Mouse (Mus musculus): ENCODE data around the gene Aqp1. TPM values are rescaled to one million over a fixed set of nuclear protein-coding genes. Genes with fewer than 3 reads are reported as not detected.

Aqp1 gene
- polyA plus RNA-seq, 1 experiment from 2014 or later = 0.38 TPM

DNA sequence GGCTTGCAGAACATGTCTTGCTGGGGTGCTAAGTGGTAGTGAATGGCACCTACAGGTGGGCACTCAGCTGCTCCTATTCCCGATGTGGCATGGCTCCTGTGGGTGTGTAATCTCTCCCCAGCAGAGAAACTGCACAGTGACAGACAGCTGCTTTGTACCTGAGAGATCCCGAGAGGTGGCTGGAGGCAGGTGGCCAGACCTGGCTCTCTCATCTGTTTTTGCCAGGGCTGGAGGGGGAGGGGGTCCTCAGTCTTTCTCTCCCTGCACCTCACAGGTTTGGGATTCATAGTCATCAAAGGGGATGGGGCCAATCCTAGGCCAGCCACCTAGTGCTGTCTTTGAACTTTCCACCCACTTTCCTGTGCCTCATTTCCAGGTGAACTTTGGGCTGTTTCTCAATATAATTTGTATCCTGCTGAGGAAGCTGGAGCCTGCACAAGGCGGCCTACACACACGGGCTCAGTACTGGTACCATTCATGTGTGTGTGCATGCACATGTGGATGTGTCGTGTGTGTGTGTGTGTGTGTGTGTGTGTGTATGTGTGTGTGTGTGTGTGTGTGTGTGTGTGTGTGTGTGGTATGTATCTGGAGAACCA is 48.2 kb downstream of the Aqp1 start:
- 82% methylated on average over 5 of the region's 5 CpGs for WGBS
- H3K27ac ChIP-seq (ENCODE audit: low read depth, low read length) = no peak overlapping the region
- no peak overlapping the region for H3K4me3 ChIP-seq (ENCODE audit: low read depth, low read length)
- H3K9me3 ChIP-seq (ENCODE audit: control insufficient read depth, low read length) = no peaks in the 10 kb centered on the region
- H3K4me2 ChIP-seq = no peak overlapping the region
- DNase-seq (ENCODE audit: low spot score, missing footprints) = no peak
- H3K4me1 ChIP-seq (ENCODE audit: control insufficient read depth, insufficient read depth, low read length) = peaks cover 4% of the 10 kb centered on the region
- no peaks in the 10 kb centered on the region for H3K36me3 ChIP-seq (ENCODE audit: control insufficient read depth, insufficient read depth, low read length)
- no peak overlapping the region for H3K9ac ChIP-seq (ENCODE audit: low read length)
- ATAC-seq (ENCODE audit: low FRiP score) = no peak
- no peaks in the 10 kb centered on the region for H3K27me3 ChIP-seq (ENCODE audit: control insufficient read depth, insufficient read depth, low read length)

DNA sequence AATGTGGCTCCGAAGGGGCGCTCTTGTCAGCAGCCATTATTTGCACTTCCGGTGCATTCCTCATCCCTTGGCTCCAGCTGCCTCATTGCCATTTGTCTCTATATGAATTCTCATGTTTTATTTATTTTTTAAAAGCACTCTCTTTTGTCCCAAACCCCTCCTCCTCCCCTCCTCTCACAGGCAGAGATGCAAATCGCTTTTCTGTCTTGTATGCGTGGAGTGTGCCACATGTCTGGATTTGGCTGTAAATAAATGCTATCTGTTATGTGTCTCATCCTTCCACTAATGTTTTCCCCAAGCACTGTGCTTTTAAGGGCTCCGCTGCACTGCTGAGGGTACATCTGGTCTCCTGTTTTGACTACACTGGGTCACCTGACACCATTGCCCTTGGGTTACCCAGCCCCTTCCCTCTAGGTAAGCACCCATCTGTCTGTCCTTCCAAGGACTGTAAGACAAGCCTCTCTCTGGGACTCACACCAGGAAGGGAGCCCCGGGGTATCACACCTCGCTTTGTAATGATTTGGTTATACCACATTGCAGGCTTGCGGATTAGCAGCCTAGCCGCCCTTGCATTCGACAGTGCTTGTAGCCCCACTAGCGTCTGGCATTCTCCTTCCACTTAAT is 52.4 kb downstream of the Aqp1 start:
- H3K9ac ChIP-seq (ENCODE audit: low read length) = no peak overlapping the region
- no peak overlapping the region for H3K4me3 ChIP-seq (ENCODE audit: low read depth, low read length)
- H3K27ac ChIP-seq (ENCODE audit: low read depth, low read length) = peak overlapping the region; percentile 38; the same call in 1 of the 2 replicates
- DNase-seq (ENCODE audit: low spot score, missing footprints) (peak; percentile 88), ATAC-seq (ENCODE audit: low FRiP score) (peak; percentile 30; the same call in 1 of the 2 replicates)
- peaks cover 4% of the 10 kb centered on the region for H3K4me1 ChIP-seq (ENCODE audit: control insufficient read depth, insufficient read depth, low read length)
- 46% methylated on average over 12 of the region's 12 CpGs for WGBS
- H3K36me3 ChIP-seq (ENCODE audit: control insufficient read depth, insufficient read depth, low read length) = no peaks in the 10 kb centered on the region
- no peak overlapping the region for H3K4me2 ChIP-seq
- H3K9me3 ChIP-seq (ENCODE audit: control insufficient read depth, low read length) = no peaks in the 10 kb centered on the region
- H3K27me3 ChIP-seq (ENCODE audit: control insufficient read depth, insufficient read depth, low read length) = no peaks in the 10 kb centered on the region

DNA sequence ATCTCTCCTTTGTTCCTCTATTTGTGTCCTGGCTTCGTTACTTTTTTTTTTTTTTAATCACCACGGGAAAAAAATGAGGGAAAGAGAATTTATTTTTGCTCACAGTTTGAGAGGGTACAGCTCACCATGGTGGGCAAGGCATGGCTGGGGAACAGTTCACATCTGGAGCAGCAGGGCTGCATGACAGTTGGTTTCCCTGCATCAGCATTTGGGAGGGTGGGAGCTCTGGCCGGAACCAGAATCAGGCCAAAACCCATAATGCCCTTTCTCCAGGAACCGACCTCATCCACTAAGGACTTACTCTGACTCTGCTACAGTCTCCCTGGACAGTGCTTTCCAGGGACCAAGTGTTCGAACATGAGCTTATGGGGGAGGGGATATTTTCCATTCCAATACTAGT is 53.1 kb downstream of the Aqp1 start:
- H3K4me3 ChIP-seq (ENCODE audit: low read depth, low read length) = no peak overlapping the region
- no peak overlapping the region for H3K4me2 ChIP-seq
- no peak overlapping the region for H3K27ac ChIP-seq (ENCODE audit: low read depth, low read length)
- no peak overlapping the region for H3K9ac ChIP-seq (ENCODE audit: low read length)
- H3K27me3 ChIP-seq (ENCODE audit: control insufficient read depth, insufficient read depth, low read length) = no peaks in the 10 kb centered on the region
- 69% methylated on average over 5 of the region's 5 CpGs for WGBS
- no peak for DNase-seq (ENCODE audit: low spot score, missing footprints)
- H3K9me3 ChIP-seq (ENCODE audit: control insufficient read depth, low read length) = no peaks in the 10 kb centered on the region
- peaks cover 4% of the 10 kb centered on the region for H3K4me1 ChIP-seq (ENCODE audit: control insufficient read depth, insufficient read depth, low read length)
- H3K36me3 ChIP-seq (ENCODE audit: control insufficient read depth, insufficient read depth, low read length) = no peaks in the 10 kb centered on the region
- ATAC-seq (ENCODE audit: low FRiP score) = no peak

DNA sequence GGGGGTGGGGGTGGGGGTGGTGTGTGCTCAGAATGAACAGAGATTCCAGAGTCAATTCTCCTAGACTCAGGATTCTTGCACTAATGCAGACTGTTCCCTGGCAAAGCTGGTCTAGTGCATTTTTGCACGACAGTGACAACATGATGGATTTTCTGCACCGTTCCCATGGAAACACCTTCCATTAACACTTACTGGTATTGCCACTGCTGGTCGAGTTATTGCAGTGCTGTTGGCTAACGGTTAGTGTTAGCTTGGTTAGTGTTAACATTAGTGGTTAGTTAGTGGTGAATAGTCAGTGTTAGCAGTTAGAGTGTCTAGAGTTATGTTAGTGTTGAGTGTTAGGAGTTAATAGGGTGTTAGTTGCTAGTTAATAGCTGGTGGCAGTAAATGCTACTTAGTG is 55.6 kb downstream of the Aqp1 start:
- no peak for ATAC-seq (ENCODE audit: low FRiP score)

DNA sequence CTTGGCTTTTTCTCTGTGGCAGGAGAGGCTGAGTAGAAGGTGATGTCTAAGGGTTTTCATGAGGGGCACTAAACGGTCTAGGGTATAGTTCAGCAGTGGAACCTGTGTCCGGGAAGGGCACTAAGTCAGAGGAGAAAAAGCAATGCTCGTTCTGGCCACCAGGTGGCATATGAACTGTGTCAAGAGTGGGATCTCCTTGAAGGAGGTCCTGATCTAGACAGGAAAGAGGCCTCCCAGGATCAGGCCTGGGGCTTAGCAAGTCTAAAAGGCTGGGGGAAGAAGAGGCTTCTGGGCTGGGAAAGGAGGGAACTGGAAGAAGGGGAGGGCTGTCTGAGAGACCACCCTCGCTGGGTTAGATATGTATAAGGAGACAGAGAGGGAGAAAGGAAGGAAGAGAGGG is 56.2 kb downstream of the Aqp1 start:
- WGBS = 10% methylated on average over 4 of the region's 4 CpGs
- Histone ChIP-seq H3K27ac (ENCODE audit: low read depth, low read length) (no peak overlapping the region), H3K4me1 (ENCODE audit: control insufficient read depth, insufficient read depth, low read length) (peaks cover 10% of the 10 kb centered on the region), H3K27me3 (ENCODE audit: control insufficient read depth, insufficient read depth, low read length) (no peaks in the 10 kb centered on the region), H3K4me3 (ENCODE audit: low read depth, low read length) (no peak overlapping the region), H3K36me3 (ENCODE audit: control insufficient read depth, insufficient read depth, low read length) (no peaks in the 10 kb centered on the region), H3K9ac (ENCODE audit: low read length) (no peak overlapping the region), H3K9me3 (ENCODE audit: control insufficient read depth, low read length) (no peaks in the 10 kb centered on the region), H3K4me2 (no peak overlapping the region)
- DNase-seq (ENCODE audit: low spot score, missing footprints) (peak; percentile 99), ATAC-seq (ENCODE audit: low FRiP score) (peak; percentile 74)

More for the DNA sequence above, 55.6 kb downstream of the Aqp1 start:
- H3K36me3 ChIP-seq (ENCODE audit: control insufficient read depth, insufficient read depth, low read length) = no peaks in the 10 kb centered on the region
- no peak overlapping the region for H3K4me2 ChIP-seq
- H3K9ac ChIP-seq (ENCODE audit: low read length) = no peak overlapping the region
- H3K9me3 ChIP-seq (ENCODE audit: control insufficient read depth, low read length) = no peaks in the 10 kb centered on the region
- no peaks in the 10 kb centered on the region for H3K27me3 ChIP-seq (ENCODE audit: control insufficient read depth, insufficient read depth, low read length)
- H3K4me1 ChIP-seq (ENCODE audit: control insufficient read depth, insufficient read depth, low read length) = peaks cover 10% of the 10 kb centered on the region
- H3K27ac ChIP-seq (ENCODE audit: low read depth, low read length) = no peak overlapping the region
- DNase-seq (ENCODE audit: low spot score, missing footprints) = no peak
- H3K4me3 ChIP-seq (ENCODE audit: low read depth, low read length) = no peak overlapping the region
- WGBS = 65% methylated on average over 4 of the region's 4 CpGs

DNA sequence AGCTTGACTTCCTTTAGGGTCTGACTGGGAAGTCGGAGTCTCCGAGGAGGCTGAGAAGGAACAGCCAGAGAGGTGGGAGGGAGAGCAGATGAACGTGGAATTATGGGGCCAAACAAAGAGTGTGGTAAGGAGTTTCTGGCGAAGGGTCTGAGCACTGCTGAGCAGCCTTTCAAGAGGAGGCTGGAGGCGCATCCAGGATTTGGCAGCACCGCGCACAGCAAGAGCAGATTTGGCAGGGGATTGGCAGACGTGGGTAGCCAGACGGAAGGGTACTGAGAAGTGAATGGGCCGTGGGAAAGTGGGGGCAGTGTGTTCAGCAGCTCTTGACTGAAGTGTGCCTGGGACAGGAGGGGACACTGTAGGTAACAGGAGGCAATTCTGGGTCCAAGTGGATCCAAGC is 58.6 kb downstream of the Aqp1 start:
- 0 out of 2 replicates have a peak, but pooled peaks cover 6% of the 10 kb centered on the region for H3K4me1 ChIP-seq (ENCODE audit: control insufficient read depth, insufficient read depth, low read length)
- H3K4me2 ChIP-seq = no peak overlapping the region
- no peak overlapping the region for H3K4me3 ChIP-seq (ENCODE audit: low read depth, low read length)
- no peaks in the 10 kb centered on the region for H3K36me3 ChIP-seq (ENCODE audit: control insufficient read depth, insufficient read depth, low read length)
- no peak for ATAC-seq (ENCODE audit: low FRiP score)
- H3K9ac ChIP-seq (ENCODE audit: low read length) = no peak overlapping the region
- no peak for DNase-seq (ENCODE audit: low spot score, missing footprints)
- no peak overlapping the region for H3K27ac ChIP-seq (ENCODE audit: low read depth, low read length)
- H3K27me3 ChIP-seq (ENCODE audit: control insufficient read depth, insufficient read depth, low read length) = no peaks in the 10 kb centered on the region
- no peaks in the 10 kb centered on the region for H3K9me3 ChIP-seq (ENCODE audit: control insufficient read depth, low read length)
- 78% methylated on average over 10 of the region's 10 CpGs for WGBS

DNA sequence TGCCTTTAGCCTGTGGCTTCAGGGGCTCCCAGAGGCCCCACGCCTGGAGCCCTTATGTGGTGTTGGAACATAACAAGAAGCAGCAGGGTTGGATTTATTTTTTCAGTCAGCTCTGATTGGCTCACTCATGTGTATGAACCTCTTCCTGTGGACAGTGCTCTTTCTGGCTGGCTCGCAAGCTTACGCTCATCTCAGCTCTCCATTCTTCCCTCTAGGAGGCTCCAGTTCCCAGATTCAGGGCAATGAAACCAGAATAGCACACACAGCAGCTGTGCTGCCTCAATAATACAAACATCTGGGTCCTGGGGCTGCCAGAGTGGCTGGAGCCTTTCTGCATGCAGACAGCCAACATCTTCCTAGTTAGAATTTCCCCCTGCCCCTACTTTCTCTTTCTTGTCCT is 59.9 kb downstream of the Aqp1 start:
- H3K36me3 ChIP-seq (ENCODE audit: control insufficient read depth, insufficient read depth, low read length) = no peaks in the 10 kb centered on the region
- ATAC-seq (ENCODE audit: low FRiP score) = no peak
- H3K9me3 ChIP-seq (ENCODE audit: control insufficient read depth, low read length) = no peaks in the 10 kb centered on the region
- H3K27me3 ChIP-seq (ENCODE audit: control insufficient read depth, insufficient read depth, low read length) = no peaks in the 10 kb centered on the region
- H3K27ac ChIP-seq (ENCODE audit: low read depth, low read length) = peak overlapping the region; percentile 6; the same call in 1 of the 2 replicates
- H3K4me3 ChIP-seq (ENCODE audit: low read depth, low read length) = no peak overlapping the region
- 0 out of 2 replicates have a peak, but pooled peaks cover 6% of the 10 kb centered on the region for H3K4me1 ChIP-seq (ENCODE audit: control insufficient read depth, insufficient read depth, low read length)
- no peak overlapping the region for H3K4me2 ChIP-seq
- WGBS = 70% methylated on average over 3 of the region's 3 CpGs
- DNase-seq (ENCODE audit: low spot score, missing footprints) = no peak
- H3K9ac ChIP-seq (ENCODE audit: low read length) = no peak overlapping the region

- Histone ChIP-seq H3K4me1 (ENCODE audit: control insufficient read depth, insufficient read depth, low read length) (0 out of 2 replicates have a peak, but pooled peaks cover 6% of the 10 kb centered on the region), H3K9ac (ENCODE audit: low read length) (no peak overlapping the region), H3K4me3 (ENCODE audit: low read depth, low read length) (no peak overlapping the region), H3K27me3 (ENCODE audit: control insufficient read depth, insufficient read depth, low read length) (no peaks in the 10 kb centered on the region), H3K9me3 (ENCODE audit: control insufficient read depth, low read length) (no peaks in the 10 kb centered on the region), H3K27ac (ENCODE audit: low read depth, low read length) (peak overlapping the region; percentile 6; the same call in 1 of the 2 replicates), H3K4me2 (no peak overlapping the region), H3K36me3 (ENCODE audit: control insufficient read depth, insufficient read depth, low read length) (no peaks in the 10 kb centered on the region)
- peak; percentile 58 for ATAC-seq (ENCODE audit: low FRiP score)
- DNase-seq (ENCODE audit: low spot score, missing footprints) = no peak
- 71% methylated on average over 11 of the region's 11 CpGs for WGBS
Observed at GRCm38 (mm10) chr6:55396622-55397041, 60.4 kb downstream of the Aqp1 start.
